Mouse (Mus musculus) forebrain, postnatal 0 days (tissue): Measurements from ENCODE around the gene Fem1b. TPM values are rescaled to one million over a fixed set of nuclear protein-coding genes. Genes with fewer than 3 reads are reported as not detected.

Experiments
- ATAC-seq: fragments of 200-750 bp; cut with Nextera tagmentation; 2 replicates; pipeline ENCODE4 v1.8.0; 2017; ENCODE audit warnings: mild to moderate bottlenecking, moderate library complexity
- DNase-seq: peaks from one replicate; pipeline ENCODE4 v3.0.0-alpha.2; 2015
- H3K27ac ChIP-seq: fragments of 300-500 bp; sonication (generic); 2 replicates; pipeline ENCODE4 v1.5.1; 2014; ENCODE audit warnings: low read depth, mild to moderate bottlenecking, antibody characterized with exemption, low read length, moderate library complexity, mixed read lengths
- H3K27me3 ChIP-seq: fragments of 300-500 bp; sonication (generic); 2 replicates; pipeline ENCODE4 v1.6.1; 2014; ENCODE audit warnings: mild to moderate bottlenecking, low read length, mixed read lengths; ENCODE audit not compliant: insufficient read depth
- H3K36me3 ChIP-seq: fragments of 300-500 bp; sonication (generic); 2 replicates; pipeline ENCODE4 v1.6.1; 2014; ENCODE audit warnings: mild to moderate bottlenecking, moderate library complexity; ENCODE audit not compliant: insufficient read depth
- H3K4me1 ChIP-seq: fragments of 300-500 bp; sonication (generic); 2 replicates; pipeline ENCODE4 v1.6.1; 2014; ENCODE audit warnings: antibody characterized with exemption; ENCODE audit not compliant: insufficient read depth
- H3K4me2 ChIP-seq: fragments of 300-500 bp; sonication (generic); 2 replicates; pipeline ENCODE4 v1.6.1; 2014; ENCODE audit warnings: low read depth, mild to moderate bottlenecking, moderate library complexity
- H3K4me3 ChIP-seq: fragments of 300-500 bp; sonication (generic); 2 replicates; pipeline ENCODE4 v1.5.1; 2014; ENCODE audit warnings: low read depth, low read length, mixed read lengths
- H3K9ac ChIP-seq: fragments of 300-500 bp; sonication (generic); 2 replicates; pipeline ENCODE4 v1.6.1; 2014; ENCODE audit warnings: mild to moderate bottlenecking
- H3K9me3 ChIP-seq: fragments of 300-500 bp; sonication (generic); 2 replicates; pipeline ENCODE4 v1.6.1; 2016; ENCODE audit warnings: low read length
- CTCF ChIP-seq: sonication (generic); IDR thresholded peaks from 2 replicates; pipeline ENCODE4 v1.5.1; 2016; ENCODE audit warnings: antibody characterized with exemption, control low read depth, low read depth
- WGBS: fragments of 180-500 bp; shearing (Covaris S2); extraction: QIAGEN DNeasy Blood & Tissue Kit; methylation state at CpG from one replicate; pipeline ENCODE4 v1.1.7; 2014; 5-methylcytosine and 5-hydroxymethylcytosine counted together
- polyA plus RNA-seq: library from polyadenylated mRNA; unstranded; fragments of >200 nt; fragmentation: Nextera tagmentation; extraction: Ambion mirVana; gene quantifications from 2 replicates; pipeline ENCODE4 v1.2.1, GENCODE M21; 2015
- total RNA-seq: library from RNA; depleted of rRNA; stranded (reverse); fragments of >200 nt; gene quantifications from 2 replicates; pipeline ENCODE4 v1.2.3, GENCODE M21; 2014

The Fem1b gene
- total and polyA plus RNA-seq, 2 experiments from 2014 or later = 29.4 to 191 TPM

GRCm38 (mm10) chr9:62817828-62818614 lies 6.3 kb upstream of the Fem1b start:
- DNase-seq = no peak
- no peak overlapping the region for H3K9ac ChIP-seq
- H3K36me3 ChIP-seq = no peaks in the 10 kb centered on the region
- H3K27ac ChIP-seq = no peak overlapping the region
- H3K27me3 ChIP-seq = no peaks in the 10 kb centered on the region
- no peak for TF ChIP-seq CTCF
- WGBS = 77% methylated on average over 4 of the region's 4 CpGs
- no peak overlapping the region for H3K4me3 ChIP-seq
- H3K4me2 ChIP-seq = no peak overlapping the region
- no peak for ATAC-seq
- H3K4me1 ChIP-seq = no peaks in the 10 kb centered on the region
- no peaks in the 10 kb centered on the region for H3K9me3 ChIP-seq

- Histone ChIP-seq H3K9me3 (no peaks in the 10 kb centered on the region), H3K27ac (peak overlapping the region; percentile 35; the same call in 1 of the 2 replicates), H3K9ac (no peak overlapping the region), H3K4me1 (0 out of 2 replicates have a peak, but pooled peaks cover 6% of the 10 kb centered on the region), H3K27me3 (no peaks in the 10 kb centered on the region), H3K4me3 (no peak overlapping the region), H3K36me3 (no peaks in the 10 kb centered on the region), H3K4me2 (no peak overlapping the region)
- ATAC-seq = peak; percentile 36
- WGBS = 39% methylated on average over 12 of the region's 12 CpGs
- TF ChIP-seq CTCF = no peak
- peak; percentile 58 for DNase-seq
Observed at GRCm38 (mm10) chr9:62817099-62817571, 5.4 kb upstream of the Fem1b start.

GRCm38 (mm10) chr9:62816323-62817098 lies 4.8 kb upstream of the Fem1b start:
- no peaks in the 10 kb centered on the region for H3K27me3 ChIP-seq
- no peak overlapping the region for H3K27ac ChIP-seq
- ATAC-seq (no peak), DNase-seq (no peak)
- H3K36me3 ChIP-seq = no peaks in the 10 kb centered on the region
- no peak overlapping the region for H3K9ac ChIP-seq
- H3K4me3 ChIP-seq = no peak overlapping the region
- 0 out of 2 replicates have a peak, but pooled peaks cover 8% of the 10 kb centered on the region for H3K4me1 ChIP-seq
- no peak for TF ChIP-seq CTCF
- H3K9me3 ChIP-seq = no peaks in the 10 kb centered on the region
- 73% methylated on average over 9 of the region's 9 CpGs for WGBS
- no peak overlapping the region for H3K4me2 ChIP-seq

GRCm38 (mm10) chr9:62814751-62815150 lies 3.0 kb upstream of the Fem1b start:
- Histone ChIP-seq H3K4me3 (no peak overlapping the region), H3K27me3 (no peaks in the 10 kb centered on the region), H3K9me3 (no peaks in the 10 kb centered on the region), H3K9ac (no peak overlapping the region), H3K36me3 (no peaks in the 10 kb centered on the region), H3K27ac (no peak overlapping the region), H3K4me2 (no peak overlapping the region), H3K4me1 (0 out of 2 replicates have a peak, but pooled peaks cover 8% of the 10 kb centered on the region)
- WGBS = 85% methylated on average over 2 of the region's 2 CpGs
- DNase-seq (no peak), ATAC-seq (no peak)
- no peak for TF ChIP-seq CTCF

GRCm38 (mm10) chr9:62812216-62813049 lies 699 bp upstream of the Fem1b start:
- Histone ChIP-seq H3K9ac (peak overlapping the region; percentile 90), H3K27ac (peak overlapping the region; percentile 97), H3K4me1 (peaks cover 22% of the 10 kb centered on the region), H3K4me2 (peak overlapping the region; percentile 68), H3K27me3 (no peaks in the 10 kb centered on the region), H3K36me3 (no peaks in the 10 kb centered on the region), H3K4me3 (peak overlapping the region; percentile 91), H3K9me3 (no peaks in the 10 kb centered on the region)
- TF ChIP-seq CTCF = no peak
- ATAC-seq (peak; percentile 16; the same call in 1 of the 2 replicates), DNase-seq (no peak)
- WGBS = 6% methylated on average over 14 of the region's 14 CpGs
